Mouse (Mus musculus): ENCODE measurements at regions not wholly inside any gene's neighbourhood (a gene's known extent, or its start where the extent isn't known, plus 50 kb on each side); places are given as distances from the start of the nearest gene placed in this dataset.

GRCm38 (mm10) chr11:25538641-25539258, 671.8 kb downstream of the 5730522E02Rik start:
- Histone ChIP-seq H3K27me3 (ENCODE audit: control insufficient read depth, insufficient read depth, low read length) (no peaks in the 10 kb centered on the region), H3K9me3 (ENCODE audit: control insufficient read depth, low read length) (no peaks in the 10 kb centered on the region), H3K4me2 (ENCODE audit: low read depth) (no peak overlapping the region), H3K4me1 (replicated peaks; ENCODE audit: control insufficient read depth in 2 of 2, insufficient read depth in 2 of 2, low read length in 1 of 2) (no peaks in the 10 kb centered on the region), H3K27ac (no peak overlapping the region), H3K9ac (replicated peaks) (no peak overlapping the region), H3K4me3 (ENCODE audit: insufficient read depth in 1 of 2, low read depth in 2 of 2, low read length in 2 of 2) (no peak overlapping the region), H3K36me3 (replicated peaks; ENCODE audit: control insufficient read depth, insufficient read depth, low read depth) (no peaks in the 10 kb centered on the region)
- ATAC-seq (ENCODE audit: insufficient read depth) (no peak), DNase-seq (ENCODE audit: low read depth in 3 of 3, low spot score in 3 of 3) (no peak)
- WGBS (ENCODE audit: insufficient replicate concordance): 72% methylated on average over 3 of the region's 3 CpGs
- TF ChIP-seq EP300 (IDR thresholded peaks at IDR 0.05; ENCODE audit: low read depth) (no peak), CTCF (IDR thresholded peaks at IDR 0.05; ENCODE audit: low read depth) (no peak)

DNA sequence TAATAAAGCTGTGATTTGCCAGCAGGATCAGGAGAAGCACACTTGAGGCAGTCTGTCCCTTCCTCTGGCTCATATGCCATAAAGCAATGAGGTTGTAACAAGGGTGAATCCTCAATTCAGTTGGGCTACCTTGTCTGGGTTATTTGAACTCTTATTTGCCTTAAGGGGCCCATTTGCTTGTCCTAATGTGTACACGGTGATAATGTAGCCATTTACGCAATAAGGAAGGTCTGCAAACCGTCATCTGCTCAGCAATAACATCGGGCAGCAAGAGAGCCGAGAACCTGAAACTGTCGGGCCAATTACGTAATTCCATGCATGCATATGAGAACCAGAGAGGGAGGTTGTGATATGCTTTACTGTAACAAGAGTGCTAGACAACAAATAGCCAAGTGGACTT, 674.5 kb downstream of the 5730522E02Rik start:
- ATAC-seq (ENCODE audit: insufficient read depth) (no peak), DNase-seq (ENCODE audit: low read depth in 3 of 3, low spot score in 3 of 3) (no peak)
- Histone ChIP-seq H3K4me1 (replicated peaks; ENCODE audit: control insufficient read depth in 2 of 2, insufficient read depth in 2 of 2, low read length in 1 of 2) (no peaks in the 10 kb centered on the region), H3K27me3 (ENCODE audit: control insufficient read depth, insufficient read depth, low read length) (no peaks in the 10 kb centered on the region), H3K4me3 (ENCODE audit: insufficient read depth in 1 of 2, low read depth in 2 of 2, low read length in 2 of 2) (no peak overlapping the region), H3K4me2 (ENCODE audit: low read depth) (no peak overlapping the region), H3K27ac (no peak overlapping the region), H3K9me3 (ENCODE audit: control insufficient read depth, low read length) (no peaks in the 10 kb centered on the region), H3K9ac (replicated peaks) (no peak overlapping the region), H3K36me3 (replicated peaks; ENCODE audit: control insufficient read depth, insufficient read depth, low read depth) (no peaks in the 10 kb centered on the region)
- TF ChIP-seq EP300 (IDR thresholded peaks at IDR 0.05; ENCODE audit: low read depth) (no peak), CTCF (IDR thresholded peaks at IDR 0.05; ENCODE audit: low read depth) (no peak)
- WGBS (ENCODE audit: insufficient replicate concordance): 64% methylated on average over 7 of the region's 7 CpGs

- Histone ChIP-seq H3K4me1 (replicated peaks; ENCODE audit: control insufficient read depth in 2 of 2, insufficient read depth in 2 of 2, low read length in 1 of 2) (no peaks in the 10 kb centered on the region), H3K4me3 (ENCODE audit: insufficient read depth in 1 of 2, low read depth in 2 of 2, low read length in 2 of 2) (no peak overlapping the region), H3K9me3 (ENCODE audit: control insufficient read depth, low read length) (no peaks in the 10 kb centered on the region), H3K27me3 (ENCODE audit: control insufficient read depth, insufficient read depth, low read length) (no peaks in the 10 kb centered on the region), H3K27ac (no peak overlapping the region), H3K4me2 (ENCODE audit: low read depth) (no peak overlapping the region), H3K9ac (replicated peaks) (no peak overlapping the region), H3K36me3 (replicated peaks; ENCODE audit: control insufficient read depth, insufficient read depth, low read depth) (no peaks in the 10 kb centered on the region)
- WGBS (ENCODE audit: insufficient replicate concordance): 11% methylated on average over 2 of the region's 2 CpGs
- TF ChIP-seq CTCF (IDR thresholded peaks at IDR 0.05; ENCODE audit: low read depth): no peak
- TF ChIP-seq EP300 (IDR thresholded peaks at IDR 0.05; ENCODE audit: low read depth): no peak
- DNase-seq (ENCODE audit: low read depth in 3 of 3, low spot score in 3 of 3) (no peak), ATAC-seq (ENCODE audit: insufficient read depth) (no peak)
These were observed 677.5 kb downstream of the 5730522E02Rik start for GRCm38 (mm10) chr11:25533081-25533480.

- 59% methylated on average over 9 of the region's 9 CpGs for WGBS (ENCODE audit: insufficient replicate concordance)
- no peaks in the 10 kb centered on the region for H3K4me1 ChIP-seq (replicated peaks; ENCODE audit: control insufficient read depth in 2 of 2, insufficient read depth in 2 of 2, low read length in 1 of 2)
- H3K27ac ChIP-seq: no peak overlapping the region
- H3K4me2 ChIP-seq (ENCODE audit: low read depth): no peak overlapping the region
- ATAC-seq (ENCODE audit: insufficient read depth) (no peak), DNase-seq (ENCODE audit: low read depth in 3 of 3, low spot score in 3 of 3) (no peak)
- H3K9me3 ChIP-seq (ENCODE audit: control insufficient read depth, low read length): no peaks in the 10 kb centered on the region
- no peaks in the 10 kb centered on the region for H3K27me3 ChIP-seq (ENCODE audit: control insufficient read depth, insufficient read depth, low read length)
- H3K36me3 ChIP-seq (replicated peaks; ENCODE audit: control insufficient read depth, insufficient read depth, low read depth): no peaks in the 10 kb centered on the region
- no peak overlapping the region for H3K9ac ChIP-seq (replicated peaks)
- TF ChIP-seq CTCF (IDR thresholded peaks at IDR 0.05; ENCODE audit: low read depth) (no peak), EP300 (IDR thresholded peaks at IDR 0.05; ENCODE audit: low read depth) (no peak)
- H3K4me3 ChIP-seq (ENCODE audit: insufficient read depth in 1 of 2, low read depth in 2 of 2, low read length in 2 of 2): no peak overlapping the region
These were observed 678.7 kb downstream of the 5730522E02Rik start for GRCm38 (mm10) chr11:25531668-25532398.

DNA sequence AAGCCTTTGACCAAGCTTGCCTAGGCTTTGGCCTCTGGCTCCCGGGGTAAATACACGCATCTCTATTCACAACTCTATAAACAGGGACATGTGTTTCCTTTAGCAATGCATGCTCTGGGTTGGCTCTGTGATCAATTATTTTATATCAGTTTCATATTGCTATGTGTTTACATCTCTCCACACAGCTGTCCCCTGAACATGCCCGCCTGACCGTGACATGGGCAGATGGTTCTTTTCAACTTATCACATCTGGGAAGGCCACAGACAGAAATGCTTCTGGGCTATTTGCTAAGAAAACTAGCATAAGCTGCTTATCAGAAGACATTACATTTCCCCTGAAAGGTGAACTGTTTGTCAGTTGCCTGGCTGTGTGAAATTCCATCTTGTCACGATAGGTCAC, 682.5 kb downstream of the 5730522E02Rik start:
- Histone ChIP-seq H3K4me1 (replicated peaks; ENCODE audit: control insufficient read depth in 2 of 2, insufficient read depth in 2 of 2, low read length in 1 of 2) (no peaks in the 10 kb centered on the region), H3K9ac (replicated peaks) (no peak overlapping the region), H3K4me3 (ENCODE audit: insufficient read depth in 1 of 2, low read depth in 2 of 2, low read length in 2 of 2) (no peak overlapping the region), H3K27ac (no peak overlapping the region), H3K27me3 (ENCODE audit: control insufficient read depth, insufficient read depth, low read length) (no peaks in the 10 kb centered on the region), H3K9me3 (ENCODE audit: control insufficient read depth, low read length) (no peaks in the 10 kb centered on the region), H3K36me3 (replicated peaks; ENCODE audit: control insufficient read depth, insufficient read depth, low read depth) (no peaks in the 10 kb centered on the region), H3K4me2 (ENCODE audit: low read depth) (no peak overlapping the region)
- TF ChIP-seq CTCF (IDR thresholded peaks at IDR 0.05; ENCODE audit: low read depth): no peak
- no peak for TF ChIP-seq EP300 (IDR thresholded peaks at IDR 0.05; ENCODE audit: low read depth)
- DNase-seq (ENCODE audit: low read depth in 3 of 3, low spot score in 3 of 3) (no peak), ATAC-seq (ENCODE audit: insufficient read depth) (no peak)
- WGBS (ENCODE audit: insufficient replicate concordance): 68% methylated on average over 5 of the region's 5 CpGs

All from liver, embryonic 14.5 days (tissue).